Mouse (Mus musculus) gastrocnemius, adult 8-10 months (tissue): Measurements from ENCODE around the gene Trim5. TPM values are rescaled to one million over a fixed set of nuclear protein-coding genes. Genes with fewer than 3 reads are reported as not detected.

Experiments used
- total RNA-seq, 4 experiments: library from RNA; stranded (reverse); gene quantifications; 2 replicates each; pipeline ENCODE4 v1.2.4; 2022

Gene Trim5
- total RNA-seq, 4 experiments from 2014 or later: 0.56 to 0.70 (median 0.66) TPM

Other genes starting within 250 kb of the Trim5 start
- not detected for gene Olfr642, start 235.4 kb downstream of the Trim5 start, total RNA-seq
- gene 4930516K23Rik, start 226.6 kb downstream of the Trim5 start, total RNA-seq: not detected
- gene Olfr644, start 216.2 kb downstream of the Trim5 start, total RNA-seq: not detected
- not detected for gene Olfr645, start 202.6 kb downstream of the Trim5 start, total RNA-seq
- not detected for gene Olfr646, start 183.2 kb downstream of the Trim5 start, total RNA-seq
- gene Ubqln5, start 158.3 kb downstream of the Trim5 start, total RNA-seq: not detected
- gene Olfr643, start 150.7 kb downstream of the Trim5 start, total RNA-seq: not detected
- not detected for gene Ubqln3, start 144.8 kb downstream of the Trim5 start, total RNA-seq
- not detected for gene Ubqlnl, start 137.5 kb downstream of the Trim5 start, total RNA-seq
- not detected for gene Olfm5, start 123.3 kb downstream of the Trim5 start, total RNA-seq
- not detected for gene Olfr648, start 104.7 kb downstream of the Trim5 start, total RNA-seq
- not detected for gene Olfr649, start 92.1 kb downstream of the Trim5 start, total RNA-seq
- under 1 TPM; 0.19 to 0.99 (median 0.20) TPM for gene Trim6, start 69.3 kb downstream of the Trim5 start, total RNA-seq
- gene Trim34a, start 43.6 kb downstream of the Trim5 start, total RNA-seq: 1 to 10 TPM in 1 of 4 experiments, under 1 TPM in 3; 0.87 to 1.6 (median 0.95) TPM
- 1 to 10 TPM; 2.1 to 2.6 (median 2.3) TPM for gene Trim12a, start 27.4 kb upstream of the Trim5 start, total RNA-seq
- gene Trim34b, start 41.4 kb upstream of the Trim5 start, total RNA-seq: not detected
- gene Trim12c, start 65.3 kb upstream of the Trim5 start, total RNA-seq: 1 to 10 TPM; 2.3 to 3.1 (median 2.6) TPM
- gene Trim30b, start 81.8 kb upstream of the Trim5 start, total RNA-seq: not detected
- gene Trim30c, start 112.7 kb upstream of the Trim5 start, total RNA-seq: not detected
- gene Trim30a, start 177.1 kb upstream of the Trim5 start, total RNA-seq: under 1 TPM; 0.53 to 0.96 (median 0.82) TPM
- under 1 TPM; 0.24 to 0.43 (median 0.39) TPM for gene Trim30d, start 219.8 kb upstream of the Trim5 start, total RNA-seq